Mouse (Mus musculus) limb, embryonic 15.5 days (tissue): ENCODE data around the gene Fam117b. TPM values are rescaled to one million over a fixed set of nuclear protein-coding genes. Genes with fewer than 3 reads are reported as not detected.

ENCODE experiments used
- ATAC-seq: fragments of 200-750 bp; cut with Nextera tagmentation; 2 replicates; pipeline ENCODE4 v1.8.0; 2017; ENCODE audit warnings: low read depth, moderate TSS enrichment; ENCODE audit not compliant: insufficient number of reproducible peaks, low FRiP score, low TSS enrichment
- H3K27ac ChIP-seq: fragments of 300-500 bp; sonication (generic); 2 replicates; pipeline ENCODE4 v1.5.1; 2015; ENCODE audit warnings: moderate library complexity, mild to moderate bottlenecking, inconsistent platforms
- H3K27me3 ChIP-seq: fragments of 300-500 bp; sonication (generic); 2 replicates; pipeline ENCODE4 v1.6.1; 2015; ENCODE audit warnings: inconsistent platforms
- H3K36me3 ChIP-seq: fragments of 300-500 bp; sonication (generic); 2 replicates; pipeline ENCODE4 v1.6.1; 2015; ENCODE audit warnings: inconsistent platforms
- H3K4me1 ChIP-seq: fragments of 300-500 bp; sonication (generic); 2 replicates; pipeline ENCODE4 v1.6.1; 2015; ENCODE audit warnings: inconsistent platforms
- H3K4me2 ChIP-seq: fragments of 300-500 bp; sonication (generic); 2 replicates; pipeline ENCODE4 v1.6.1; 2015; ENCODE audit warnings: mild to moderate bottlenecking, inconsistent platforms
- H3K4me3 ChIP-seq: fragments of 300-500 bp; sonication (generic); 2 replicates; pipeline ENCODE4 v1.5.1; 2015; ENCODE audit warnings: mild to moderate bottlenecking, inconsistent platforms
- H3K9ac ChIP-seq: fragments of 300-500 bp; sonication (generic); 2 replicates; pipeline ENCODE4 v1.6.1; 2015; ENCODE audit warnings: inconsistent platforms
- H3K9me3 ChIP-seq: fragments of 300-500 bp; sonication (generic); 2 replicates; pipeline ENCODE4 v1.6.1; 2016; ENCODE audit warnings: inconsistent platforms
- WGBS: fragments of 180-500 bp; shearing (Covaris S2); methylation state at CpG from one replicate; pipeline ENCODE4 v1.1.7; 2015; 5-methylcytosine and 5-hydroxymethylcytosine counted together
- polyA plus RNA-seq: library from polyadenylated mRNA; unstranded; fragments of >200 nt; fragmentation: Nextera tagmentation; extraction: Ambion mirVana; gene quantifications from 2 replicates; pipeline ENCODE4 v1.2.1, GENCODE M21; 2015

The Fam117b gene
- polyA plus RNA-seq, 1 experiment from 2014 or later: 8.3 TPM

DNA sequence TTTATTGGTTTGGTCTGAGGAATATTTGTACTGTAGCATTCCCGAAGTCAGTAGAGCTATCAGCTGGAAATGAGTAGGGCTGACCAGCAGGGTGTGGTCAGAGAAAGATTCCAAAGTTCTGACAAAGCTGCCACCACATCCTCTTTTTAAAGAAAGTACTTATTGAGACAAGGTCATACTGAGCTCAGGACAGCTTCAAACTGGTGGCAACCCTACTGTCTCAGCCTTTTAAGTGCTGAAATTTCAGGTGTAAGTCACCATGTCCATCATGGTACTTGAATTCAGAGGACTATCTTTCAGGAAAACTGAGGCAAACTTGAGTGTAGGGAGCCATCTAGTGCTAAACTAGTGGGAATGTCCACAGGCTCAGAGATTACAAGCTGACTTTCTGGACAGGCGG lies 87.5 kb downstream of the Fam117b start:
- Histone ChIP-seq H3K27me3 (no peaks in the 10 kb centered on the region), H3K4me1 (no peaks in the 10 kb centered on the region), H3K4me2 (no peak overlapping the region), H3K9ac (no peak overlapping the region), H3K4me3 (no peak overlapping the region), H3K27ac (no peak overlapping the region), H3K36me3 (no peaks in the 10 kb centered on the region), H3K9me3 (no peaks in the 10 kb centered on the region)
- 40% methylated on average over 2 of the region's 2 CpGs for WGBS
- no peak for ATAC-seq

- Histone ChIP-seq H3K27me3 (no peaks in the 10 kb centered on the region), H3K4me2 (no peak overlapping the region), H3K4me3 (no peak overlapping the region), H3K9me3 (no peaks in the 10 kb centered on the region), H3K27ac (no peak overlapping the region), H3K4me1 (no peaks in the 10 kb centered on the region), H3K36me3 (no peaks in the 10 kb centered on the region), H3K9ac (no peak overlapping the region)
- ATAC-seq: no peak
- 86% methylated on average over 10 of the region's 10 CpGs for WGBS
Measured at GRCm38 (mm10) chr1:60007337-60007736, 94.5 kb downstream of the Fam117b start.

DNA sequence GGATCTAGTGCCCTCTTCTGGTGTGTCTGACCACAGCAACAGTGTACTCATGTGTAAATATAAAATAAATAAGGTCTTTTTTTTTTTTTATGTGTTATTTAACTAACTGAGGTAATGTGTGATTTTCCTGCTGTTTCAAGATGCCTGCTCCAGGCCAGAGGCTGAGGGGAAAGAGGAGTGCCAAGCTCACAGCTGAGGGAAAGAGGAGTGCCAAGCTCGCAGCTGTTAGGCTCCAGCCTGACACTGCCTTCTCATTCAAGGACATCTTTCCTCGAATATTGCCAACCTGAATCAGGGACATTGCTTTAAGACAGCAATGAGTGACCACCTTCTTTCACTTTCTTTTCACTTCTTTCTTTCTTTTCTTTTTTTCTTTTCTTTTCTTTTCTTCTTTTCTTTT lies 95.9 kb downstream of the Fam117b start:
- ATAC-seq: no peak
- Histone ChIP-seq H3K4me3 (no peak overlapping the region), H3K9ac (no peak overlapping the region), H3K27me3 (no peaks in the 10 kb centered on the region), H3K27ac (no peak overlapping the region), H3K36me3 (no peaks in the 10 kb centered on the region), H3K9me3 (no peaks in the 10 kb centered on the region), H3K4me1 (no peaks in the 10 kb centered on the region), H3K4me2 (no peak overlapping the region)
- whole genome bisulfite sequencing: 74% methylated on average over 2 of the region's 2 CpGs

- Histone ChIP-seq H3K9ac (no peak overlapping the region), H3K27ac (no peak overlapping the region), H3K4me3 (no peak overlapping the region), H3K27me3 (no peaks in the 10 kb centered on the region), H3K4me2 (no peak overlapping the region), H3K9me3 (no peaks in the 10 kb centered on the region), H3K4me1 (no peaks in the 10 kb centered on the region), H3K36me3 (no peaks in the 10 kb centered on the region)
- WGBS: 81% methylated on average over 10 of the region's 10 CpGs
- ATAC-seq: no peak
Measured at GRCm38 (mm10) chr1:60013779-60014178, 101.0 kb downstream of the Fam117b start.

DNA sequence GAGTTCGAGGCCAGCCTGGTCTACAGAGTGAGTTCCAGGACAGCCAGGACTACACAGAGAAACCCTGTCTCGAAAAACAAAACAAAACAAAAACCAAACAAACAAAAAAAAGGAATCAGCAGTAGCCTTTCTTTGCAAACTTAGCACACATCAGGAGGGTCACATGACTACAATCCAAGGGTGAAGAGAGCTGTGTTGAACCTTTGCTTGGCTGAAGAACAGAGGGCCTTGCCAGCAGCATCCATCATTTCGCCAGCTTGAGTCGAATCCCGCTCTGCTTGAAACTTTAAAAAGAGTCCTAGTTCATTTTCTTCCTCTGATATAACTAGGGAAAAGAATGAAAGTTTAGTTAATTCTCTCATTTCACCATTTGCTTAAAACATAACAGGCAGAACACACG lies 102.7 kb downstream of the Fam117b start:
- Histone ChIP-seq H3K4me1 (no peaks in the 10 kb centered on the region), H3K36me3 (no peaks in the 10 kb centered on the region), H3K9me3 (no peaks in the 10 kb centered on the region), H3K4me3 (no peak overlapping the region), H3K9ac (no peak overlapping the region), H3K27me3 (no peaks in the 10 kb centered on the region), H3K4me2 (no peak overlapping the region), H3K27ac (no peak overlapping the region)
- no peak for ATAC-seq
- 89% methylated on average over 6 of the region's 6 CpGs for WGBS

DNA sequence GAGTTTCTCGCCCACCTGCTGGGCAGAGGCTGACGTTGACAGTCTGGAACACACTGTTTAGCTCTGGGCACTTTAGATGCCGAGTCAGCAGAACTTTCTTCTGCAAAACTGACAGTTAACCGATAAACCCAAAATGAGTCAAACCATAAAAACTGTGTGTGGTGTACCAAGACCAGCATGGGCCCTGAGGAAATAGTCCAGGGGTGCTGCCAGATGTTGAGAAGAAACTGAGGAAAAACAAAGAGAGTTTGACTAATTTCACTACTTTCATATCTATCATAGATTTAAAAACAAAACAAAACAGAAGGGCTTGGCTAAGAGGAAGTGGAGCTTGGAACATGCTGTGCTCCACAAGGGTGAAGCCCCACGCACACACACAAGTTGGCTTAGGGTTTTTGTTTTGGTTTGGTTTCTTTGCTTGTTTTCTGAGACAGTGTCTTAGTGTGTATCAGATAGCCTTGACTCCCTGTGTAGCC lies 103.4 kb downstream of the Fam117b start:
- Histone ChIP-seq H3K9ac (no peak overlapping the region), H3K4me3 (no peak overlapping the region), H3K9me3 (no peaks in the 10 kb centered on the region), H3K27ac (no peak overlapping the region), H3K4me1 (no peaks in the 10 kb centered on the region), H3K4me2 (no peak overlapping the region), H3K27me3 (no peaks in the 10 kb centered on the region), H3K36me3 (no peaks in the 10 kb centered on the region)
- 56% methylated on average over 5 of the region's 5 CpGs for WGBS
- ATAC-seq: no peak

GRCm38 (mm10) chr1:60017031-60017469 lies 104.2 kb downstream of the Fam117b start:
- Histone ChIP-seq H3K4me3 (no peak overlapping the region), H3K4me1 (no peaks in the 10 kb centered on the region), H3K27ac (no peak overlapping the region), H3K27me3 (no peaks in the 10 kb centered on the region), H3K9me3 (no peaks in the 10 kb centered on the region), H3K9ac (no peak overlapping the region), H3K4me2 (no peak overlapping the region), H3K36me3 (no peaks in the 10 kb centered on the region)
- WGBS: 85% methylated on average over 1 of the region's 1 CpGs
- ATAC-seq: no peak

Other genes starting within 250 kb of the Fam117b start
- gene Sumo1, start 242.2 kb upstream of the Fam117b start, polyA plus RNA-seq: 328 and 365 TPM in 2 replicates
- 216 and 225 TPM in 2 replicates for gene Nop58, start 228.0 kb upstream of the Fam117b start, polyA plus RNA-seq
- gene Bmpr2, start 149.6 kb upstream of the Fam117b start, polyA plus RNA-seq: 8.0 and 10.2 TPM in 2 replicates
- 0.84 and 1.0 TPM in 2 replicates for gene Ica1l, start 130.2 kb downstream of the Fam117b start, polyA plus RNA-seq
- 5.8 and 6.8 TPM in 2 replicates for gene Carf, start 185.2 kb downstream of the Fam117b start, polyA plus RNA-seq
- gene Wdr12, start 185.6 kb downstream of the Fam117b start, polyA plus RNA-seq: 38.9 and 40.6 TPM in 2 replicates